Comparison of ENCODE assay signal across 18 mouse cellular contexts in genomic region chr14:11759356-11759755, GRCm38 (mm10).
"Had no signal": no experiment of that assay in that cellular context is flagged by ENCODE, and none has a peak within 500 bp of the region (broad histone marks: within the 10 kb centered on the region; RNA-seq: fewer than 3 reads in every experiment).

No protein-coding gene starts in this region.

- H3K36me3 ChIP-seq: limb, embryonic 10.5 days; limb, embryonic 13.5 days; liver, embryonic 12.5 days; liver, embryonic 15.5 days; lung, embryonic 15.5 days; stomach, embryonic 15.5 days had no signal

- H3K27me3 ChIP-seq: limb, embryonic 13.5 days; liver, embryonic 12.5 days; liver, embryonic 15.5 days; lung, embryonic 15.5 days; megakaryocyte, embryonic 14.5 days; stomach, embryonic 15.5 days had no signal

- H3K9me3 ChIP-seq: limb, embryonic 10.5 days; limb, embryonic 13.5 days; liver, embryonic 12.5 days; liver, embryonic 15.5 days; lung, embryonic 15.5 days; megakaryocyte, embryonic 14.5 days; stomach, embryonic 15.5 days had no signal

- H3K4me1 ChIP-seq: liver, embryonic 15.5 days; megakaryocyte, embryonic 14.5 days; stomach, embryonic 15.5 days had no signal

- H3K9ac ChIP-seq: limb, embryonic 13.5 days; liver, embryonic 12.5 days; liver, embryonic 15.5 days; lung, embryonic 15.5 days; stomach, embryonic 15.5 days had no signal

- H3K4me3 ChIP-seq: limb, embryonic 10.5 days; limb, embryonic 13.5 days; liver, embryonic 12.5 days; liver, embryonic 15.5 days; lung, embryonic 15.5 days; megakaryocyte, embryonic 14.5 days; stomach, embryonic 15.5 days had no signal

- H3K4me2 ChIP-seq: limb, embryonic 13.5 days; liver, embryonic 12.5 days; liver, embryonic 15.5 days; lung, embryonic 15.5 days; midbrain, embryonic 11.5 days; stomach, embryonic 15.5 days had no signal

- ATAC-seq: inflammation-experienced regulatory T-cells, adult 6 months; intestine, embryonic 16.5 days; liver, embryonic 12.5 days had no signal

- DNase-seq: kidney, adult 2 months; layer of hippocampus, postnatal 36 days; lung, adult 18-20 months; lung, postnatal 10 days; lung, postnatal 36 days; midbrain, embryonic 14.5 days; spleen, adult 18-20 months; thymus, postnatal 25 days had no signal

- H3K27ac ChIP-seq: limb, embryonic 10.5 days; limb, embryonic 13.5 days; liver, embryonic 12.5 days; liver, embryonic 15.5 days; lung, embryonic 15.5 days; stomach, embryonic 15.5 days had no signal
